30 mouse cellular contexts compared by ENCODE assay signal in the genomic region with DNA sequence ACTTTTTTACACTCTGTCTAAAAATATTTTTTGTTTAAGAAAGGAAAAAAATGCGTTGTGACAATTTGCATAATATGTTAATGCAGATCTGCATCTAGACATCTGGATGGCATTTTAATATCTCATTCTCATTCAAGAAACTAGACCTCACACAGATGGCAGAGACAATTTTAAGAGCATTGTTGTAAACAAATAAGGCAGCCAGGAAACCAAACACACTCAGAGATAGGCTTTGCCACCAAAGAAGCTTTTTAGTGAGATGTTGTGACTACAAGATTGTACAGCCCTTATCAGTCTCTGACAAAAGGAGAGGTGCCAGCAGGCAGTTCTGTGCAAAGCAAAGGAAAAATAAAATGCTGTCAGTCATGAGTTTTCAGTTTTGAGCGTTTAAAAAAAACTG.
DNase-seq lines count a peak whose midpoint lies in the region; ATAC-seq lines count a peak whose summit lies in the region.
"Had no signal": no experiment of that assay in that cellular context is flagged by ENCODE, and none has a peak within 500 bp of the region (broad histone marks: within the 10 kb centered on the region; RNA-seq: fewer than 3 reads in every experiment).

No protein-coding gene starts in this region.

- no peaks in the 10 kb centered on the region for H3K27me3 ChIP-seq in forebrain, embryonic 13.5 days
- H3K27me3 ChIP-seq in forebrain, embryonic 11.5 days (ENCODE audit: control insufficient read depth, insufficient read depth, low read length): no peaks in the 10 kb centered on the region
- H3K27me3 ChIP-seq: CH12.LX; embryonic facial prominence, embryonic 12.5 days; heart, embryonic 15.5 days; kidney, embryonic 15.5 days; limb, embryonic 12.5 days; liver, embryonic 15.5 days; midbrain, embryonic 12.5 days; neural tube, embryonic 13.5 days had no signal

- no peak overlapping the region for H3K4me2 ChIP-seq in forebrain, embryonic 13.5 days
- H3K4me2 ChIP-seq in forebrain, embryonic 11.5 days (ENCODE audit: low read depth, low read length, severe bottlenecking): no peak overlapping the region
- H3K4me2 ChIP-seq: embryonic facial prominence, embryonic 12.5 days; heart, embryonic 15.5 days; kidney, embryonic 15.5 days; limb, embryonic 12.5 days; liver, embryonic 15.5 days; midbrain, embryonic 12.5 days; neural tube, embryonic 13.5 days had no signal

- no peak overlapping the region for H3K27ac ChIP-seq in forebrain, embryonic 13.5 days
- no peak overlapping the region for H3K27ac ChIP-seq in forebrain, embryonic 11.5 days (ENCODE audit: low read depth, low read length)
- H3K27ac ChIP-seq: embryonic facial prominence, embryonic 12.5 days; heart, embryonic 15.5 days; kidney, embryonic 15.5 days; limb, embryonic 12.5 days; liver, embryonic 15.5 days; midbrain, embryonic 12.5 days; neural tube, embryonic 13.5 days had no signal

- H3K4me1 ChIP-seq in forebrain, embryonic 13.5 days: no peaks in the 10 kb centered on the region
- H3K4me1 ChIP-seq in forebrain, embryonic 11.5 days (replicated peaks; ENCODE audit: control insufficient read depth, insufficient read depth, low read length): no peaks in the 10 kb centered on the region
- H3K4me1 ChIP-seq: embryonic facial prominence, embryonic 12.5 days; heart, embryonic 15.5 days; kidney, embryonic 15.5 days; limb, embryonic 12.5 days; liver, embryonic 15.5 days; midbrain, embryonic 12.5 days; neural tube, embryonic 13.5 days had no signal

- ATAC-seq in forebrain, embryonic 13.5 days: peak; percentile 86; the same call in 1 of the 2 replicates
- no peak for ATAC-seq in forebrain, embryonic 11.5 days (replicated peaks; ENCODE audit: low FRiP score)
- ATAC-seq: activated CD4-positive, CD25-positive, alpha-beta regulatory T cell, adult 4 months; hindbrain, embryonic 16.5 days had no signal

- no peak for DNase-seq in forebrain, embryonic 11.5 days (ENCODE audit: low spot score)
- peak; percentile 17 for DNase-seq in layer of hippocampus, adult 9-11 months
- DNase-seq in layer of hippocampus, postnatal 36 days: no peak
- DNase-seq in right cerebral cortex, postnatal 10 days (ENCODE audit: low spot score in 2 of 2): peak; percentile 32 to 58
- DNase-seq in right cerebral cortex, postnatal 25 days: no peak
- no peak for DNase-seq in cerebellum, adult 9-10 months
- DNase-seq in lung, adult 18-20 months: no peak
- DNase-seq: adrenal gland, adult 2 months; adrenal gland, postnatal 36 days; cerebellum, adult 11 months; cerebellum, adult 9-11 months; embryo, embryonic 11 days; gastrocnemius, postnatal 10 days; kidney, adult 18-20 months; kidney, postnatal 25 days; lung, postnatal 36 days; spleen, adult 18-20 months; thymus, adult 2 months; thymus, postnatal 36 days had no signal

- no peaks in the 10 kb centered on the region for H3K36me3 ChIP-seq in forebrain, embryonic 13.5 days (ENCODE audit: poor library complexity, severe bottlenecking)
- H3K36me3 ChIP-seq in forebrain, embryonic 11.5 days (ENCODE audit: control insufficient read depth, insufficient read depth, low read length): no peaks in the 10 kb centered on the region
- H3K36me3 ChIP-seq: embryonic facial prominence, embryonic 12.5 days; heart, embryonic 15.5 days; kidney, embryonic 15.5 days; limb, embryonic 12.5 days; liver, embryonic 15.5 days; midbrain, embryonic 12.5 days; neural tube, embryonic 13.5 days had no signal

- H3K9me3 ChIP-seq in forebrain, embryonic 13.5 days (replicated peaks): no peaks in the 10 kb centered on the region
- no peaks in the 10 kb centered on the region for H3K9me3 ChIP-seq in forebrain, embryonic 11.5 days (ENCODE audit: control insufficient read depth, low read length)
- H3K9me3 ChIP-seq: embryonic facial prominence, embryonic 12.5 days; heart, embryonic 15.5 days; kidney, embryonic 15.5 days; limb, embryonic 12.5 days; liver, embryonic 15.5 days; midbrain, embryonic 12.5 days; neural tube, embryonic 13.5 days had no signal

- no peak overlapping the region for H3K9ac ChIP-seq in forebrain, embryonic 13.5 days
- no peak overlapping the region for H3K9ac ChIP-seq in forebrain, embryonic 11.5 days (ENCODE audit: low read length)
- H3K9ac ChIP-seq: embryonic facial prominence, embryonic 12.5 days; heart, embryonic 15.5 days; kidney, embryonic 15.5 days; limb, embryonic 12.5 days; liver, embryonic 15.5 days; midbrain, embryonic 12.5 days; neural tube, embryonic 13.5 days had no signal

- H3K4me3 ChIP-seq in forebrain, embryonic 13.5 days: no peak overlapping the region
- no peak overlapping the region for H3K4me3 ChIP-seq in forebrain, embryonic 11.5 days (ENCODE audit: low read depth, low read length)
- H3K4me3 ChIP-seq: embryonic facial prominence, embryonic 12.5 days; heart, embryonic 15.5 days; kidney, embryonic 15.5 days; limb, embryonic 12.5 days; liver, embryonic 15.5 days; midbrain, embryonic 12.5 days; neural tube, embryonic 13.5 days had no signal

- 66% methylated on average over 2 of the region's 2 CpGs for WGBS in forebrain, embryonic 13.5 days
- 76% methylated on average over 2 of the region's 2 CpGs for WGBS in forebrain, embryonic 11.5 days

Comparison
In these comparisons a context has a peak if more than half of its experiments do, and no peak if none do; other contexts are left out.
1. DNase-seq: peak in layer of hippocampus, adult 9-11 months (single experiment) and right cerebral cortex, postnatal 10 days (2 of 2); none in forebrain, embryonic 11.5 days (single experiment), layer of hippocampus, postnatal 36 days (0 of 2), right cerebral cortex, postnatal 25 days (single experiment), cerebellum, adult 9-10 months (single experiment) and lung, adult 18-20 months (0 of 2).